Mouse (Mus musculus) CH12.LX (cell line): Measurements from ENCODE around the gene Socs3. TPM values are rescaled to one million over a fixed set of nuclear protein-coding genes. Genes with fewer than 3 reads are reported as not detected.
A peak's percentile ranks its signal among the peaks of the same experiment; 100 is the strongest.

Experiments
- DNase-seq: peaks from one replicate; pipeline ENCODE4 v3.0.0-alpha.2; 2013; ENCODE audit errors: extremely low read depth
- H3K27ac ChIP-seq: 2 replicates; pipeline ENCODE4 v1.5.1; 2012; ENCODE audit warnings: low read depth, mild to moderate bottlenecking, control low read depth, moderate library complexity; ENCODE audit not compliant: insufficient read depth
- H3K27me3 ChIP-seq: replicated peaks from 2 replicates; pipeline ENCODE3; 2012; ENCODE audit warnings: inconsistent platforms
- H3K36me3 ChIP-seq, 2 experiments: replicated peaks in 1 of 2; 2 replicates each; pipeline versions ENCODE3 to v1.6.1; 2012; ENCODE audit warnings: inconsistent platforms in 1 of 2, low read length in 1 of 2, mild to moderate bottlenecking in 1 of 2, mixed read lengths in 1 of 2, moderate library complexity in 1 of 2; ENCODE audit not compliant: control insufficient read depth in 1 of 2, insufficient read depth in 1 of 2
- H3K4me1 ChIP-seq, 2 experiments: 2 replicates each; pipeline ENCODE4 v1.6.1; 2012; ENCODE audit warnings: inconsistent platforms in 1 of 2, moderate library complexity in 1 of 2; ENCODE audit not compliant: insufficient read depth in 2 of 2, control insufficient read depth in 1 of 2
- H3K4me2 ChIP-seq: 2 replicates; pipeline ENCODE4 v1.6.1; 2012; ENCODE audit warnings: low read depth, mild to moderate bottlenecking, control low read depth; ENCODE audit not compliant: poor library complexity, insufficient read depth, severe bottlenecking
- H3K4me3 ChIP-seq, 3 experiments: fragments of 150-350 bp in 1 of 3; sonication (generic) in 1 of 3; replicated peaks in 1 of 3; 2 replicates each; pipeline versions ENCODE3 to v1.5.1; 2011 to 2012; ENCODE audit warnings: low read depth in 2 of 3, low read length in 2 of 3, mild to moderate bottlenecking in 2 of 3, moderate library complexity in 2 of 3, control low read depth in 1 of 3, improper control_type of control experiment in 1 of 3, inconsistent platforms in 1 of 3, mixed read lengths in 1 of 3; ENCODE audit not compliant: poor library complexity in 1 of 3
- H3K79me2 ChIP-seq: replicated peaks from 2 replicates; pipeline ENCODE4 v1.6.1; 2012; ENCODE audit warnings: mild to moderate bottlenecking, moderate library complexity; ENCODE audit not compliant: control insufficient read depth, poor library complexity, insufficient read depth, severe bottlenecking; ENCODE audit errors: extremely low read depth
- H3K9ac ChIP-seq: 2 replicates; pipeline ENCODE4 v1.6.1; 2012; ENCODE audit warnings: low read depth, mild to moderate bottlenecking, control low read depth, moderate library complexity; ENCODE audit not compliant: insufficient read depth
- H3K9me3 ChIP-seq: replicated peaks from 2 replicates; pipeline ENCODE3; 2012; ENCODE audit warnings: low read length, inconsistent platforms, mixed read lengths
- BHLHE40 ChIP-seq: IDR thresholded peaks from 2 replicates; pipeline ENCODE4 v1.6.1; 2011; ENCODE audit warnings: mild to moderate bottlenecking, low read depth, low read length, improper control_type of control experiment
- CHD2 ChIP-seq: IDR thresholded peaks from 2 replicates; pipeline ENCODE4 v1.6.1; 2011; ENCODE audit warnings: low read length, improper control_type of control experiment
- CTCF ChIP-seq, 2 experiments: IDR thresholded peaks in 1 of 2; conservative IDR thresholded peaks in 1 of 2; 2 replicates each; pipeline ENCODE4 v1.5.1; 2011 to 2012; ENCODE audit warnings: low read depth in 2 of 2, low read length in 2 of 2, improper control_type of control experiment in 1 of 2, inconsistent platforms in 1 of 2, mild to moderate bottlenecking in 1 of 2, moderate library complexity in 1 of 2
- ELF1 ChIP-seq: IDR thresholded peaks from 2 replicates; pipeline ENCODE4 v1.6.1; 2014; ENCODE audit warnings: low read depth, mild to moderate bottlenecking, inconsistent platforms, low read length, improper control_type of control experiment
- EP300 ChIP-seq: IDR thresholded peaks from 2 replicates; pipeline ENCODE4 v1.6.1; 2011; ENCODE audit warnings: low read length, improper control_type of control experiment
- ETS1 ChIP-seq: conservative IDR thresholded peaks from 2 replicates; pipeline ENCODE4 v1.6.1; 2012; ENCODE audit warnings: low read depth, mild to moderate bottlenecking, inconsistent platforms, low read length, improper control_type of control experiment, moderate library complexity
- HCFC1 ChIP-seq: IDR thresholded peaks from 2 replicates; pipeline ENCODE4 v1.6.1; 2012; ENCODE audit warnings: low read depth, mild to moderate bottlenecking, inconsistent platforms, low read length, improper control_type of control experiment
- IRF4 ChIP-seq: IDR thresholded peaks from 2 replicates; pipeline ENCODE4 v1.6.1; 2014; ENCODE audit warnings: low read depth, mild to moderate bottlenecking, inconsistent platforms, low read length, improper control_type of control experiment
- JUND ChIP-seq: conservative IDR thresholded peaks from 2 replicates; pipeline ENCODE4 v1.6.1; 2011; ENCODE audit warnings: low read depth, low read length, improper control_type of control experiment
- KAT2A ChIP-seq: IDR thresholded peaks from 2 replicates; pipeline ENCODE4 v1.6.1; 2012; ENCODE audit warnings: low read length, improper control_type of control experiment, inconsistent platforms; ENCODE audit not compliant: insufficient replicate concordance
- MAX ChIP-seq: IDR thresholded peaks from 2 replicates; pipeline ENCODE4 v1.6.1; 2011; ENCODE audit warnings: low read length, improper control_type of control experiment
- MEF2A ChIP-seq: IDR thresholded peaks from 2 replicates; pipeline ENCODE4 v1.6.1; 2014; ENCODE audit warnings: low read depth, mild to moderate bottlenecking, inconsistent platforms, low read length, improper control_type of control experiment, borderline replicate concordance
- MXI1 ChIP-seq: IDR thresholded peaks from 2 replicates; pipeline ENCODE4 v1.6.1; 2011; ENCODE audit warnings: mild to moderate bottlenecking, low read depth, low read length, improper control_type of control experiment
- MYC ChIP-seq: IDR thresholded peaks from 2 replicates; pipeline ENCODE4 v1.6.1; 2011; ENCODE audit warnings: low read depth, mild to moderate bottlenecking, improper control_type of control experiment, low read length
- NELFE ChIP-seq: IDR thresholded peaks from 2 replicates; pipeline ENCODE4 v1.6.1; 2011; ENCODE audit warnings: low read depth, low read length, improper control_type of control experiment
- RAD21 ChIP-seq: IDR thresholded peaks from 2 replicates; pipeline ENCODE4 v1.6.1; 2011; ENCODE audit warnings: low read depth, mild to moderate bottlenecking, low read length, improper control_type of control experiment, moderate library complexity
- RCOR1 ChIP-seq: conservative IDR thresholded peaks from 2 replicates; pipeline ENCODE4 v1.6.1; 2012; ENCODE audit warnings: low read depth, mild to moderate bottlenecking, inconsistent platforms, low read length, improper control_type of control experiment
- SIN3A ChIP-seq: IDR thresholded peaks from 2 replicates; pipeline ENCODE4 v1.6.1; 2012; ENCODE audit warnings: low read length, improper control_type of control experiment, inconsistent platforms
- SMC3 ChIP-seq: IDR thresholded peaks from 2 replicates; pipeline ENCODE4 v1.6.1; 2011; ENCODE audit warnings: low read depth, low read length, improper control_type of control experiment
- TCF12 ChIP-seq: IDR thresholded peaks from 2 replicates; pipeline ENCODE4 v1.6.1; 2014; ENCODE audit warnings: low read depth, mild to moderate bottlenecking, inconsistent platforms, low read length, improper control_type of control experiment
- UBTF ChIP-seq: IDR thresholded peaks from 2 replicates; pipeline ENCODE4 v1.6.1; 2012; ENCODE audit warnings: low read depth, mild to moderate bottlenecking, inconsistent platforms, low read length, improper control_type of control experiment, moderate library complexity
- ZKSCAN1 ChIP-seq: IDR thresholded peaks from 2 replicates; pipeline ENCODE4 v1.6.1; 2012; ENCODE audit warnings: low read depth, inconsistent platforms, low read length, improper control_type of control experiment, borderline replicate concordance
- ZMIZ1 ChIP-seq: IDR thresholded peaks from 2 replicates; pipeline ENCODE4 v1.6.1; 2012; ENCODE audit warnings: low read depth, mild to moderate bottlenecking, inconsistent platforms, low read length, improper control_type of control experiment
- dilution Hi-C: fragments of 300-500 bp; cut with MboI; formaldehyde crosslinking; loops from 2 replicates; pipeline ENCODE4 v1.14.3; 2020; ENCODE audit warnings: low sequenced_read_pairs; ENCODE audit not compliant: extremely low pct_unique_long_range_greater_than_20kb, extremely low pct_ligation_motif_present
- in situ Hi-C: fragments of 300-500 bp; cut with MboI; formaldehyde crosslinking; loops from 3 replicates; pipeline ENCODE4 v1.14.3; 2019; ENCODE audit warnings: low sequenced_read_pairs, low pct_ligation_motif_present, low pct_unique_long_range_greater_than_20kb, mixed read lengths
- polyA plus RNA-seq: library from polyadenylated mRNA; unstranded; fragments of >175 nt; gene quantifications from 2 replicates; pipeline ENCODE4 v1.2.1, GENCODE M21; 2012; ENCODE audit warnings: low read depth; ENCODE audit not compliant: insufficient read length
- total RNA-seq, 2 experiments: library from RNA; depleted of rRNA; stranded (reverse); fragments of 300-350 nt in 1 of 2; fragments of >200 nt in 1 of 2; gene quantifications; 2 replicates each; pipeline ENCODE4 v1.2.3; 2012 to 2014

Socs3 gene
- total and polyA plus RNA-seq, 3 experiments: 0.83 to 4.7 (median 1.2) TPM

GRCm38 (mm10) chr11:117989926-117990325, 20.1 kb upstream of the Socs3 start:
- Histone ChIP-seq H3K4me2 (peak overlapping the region; percentile 72), H3K27ac (peak overlapping the region; percentile 41), H3K4me3 (peak overlapping the region in 1 of 3 experiments; percentile 8), H3K9ac (peak overlapping the region; percentile 55), H3K27me3 (peaks cover 6% of the 10 kb centered on the region), H3K79me2 (peaks cover 81% of the 10 kb centered on the region), H3K4me1 (peaks cover 55 to 82% of the 10 kb centered on the region in 2 experiments), H3K9me3 (no peaks in the 10 kb centered on the region), H3K36me3 (peaks cover 0 to 27% of the 10 kb centered on the region in 2 experiments)
- in situ Hi-C loops: no loop called here
- dilution Hi-C loops: no loop called here
- peak; percentile 73 for DNase-seq
- TF ChIP-seq RAD21 (peak; percentile 42), MAX (peak; percentile 62; the same call in 1 of the 2 replicates), SMC3 (peak; percentile 65), MEF2A (peak; percentile 29; the same call in 1 of the 2 replicates), MXI1 (peak; percentile 61; the same call in 1 of the 2 replicates), BHLHE40 (no peak), SIN3A (peak; percentile 56), CTCF (conservative IDR thresholded peaks at IDR 0.05 in 1 of 2, IDR thresholded peaks at IDR 0.05 in 1 of 2; ENCODE audit: low read depth in 2 of 2, low read length in 2 of 2) (peak in 1 of 2 experiments; percentile 69; a peak in 2 of 4 replicates), MYC (peak; percentile 90), EP300 (peak; percentile 37; the same call in 1 of the 2 replicates), ZMIZ1 (no peak)

- Histone ChIP-seq H3K9ac (peak overlapping the region; percentile 55), H3K36me3 (peaks cover 0 to 21% of the 10 kb centered on the region in 2 experiments), H3K4me2 (peak overlapping the region; percentile 72), H3K4me1 (peaks cover 51 to 75% of the 10 kb centered on the region in 2 experiments), H3K4me3 (peak overlapping the region in 1 of 3 experiments; percentile 8), H3K27me3 (peaks cover 7% of the 10 kb centered on the region), H3K9me3 (no peaks in the 10 kb centered on the region), H3K79me2 (peaks cover 75% of the 10 kb centered on the region), H3K27ac (peak overlapping the region; percentile 41)
- dilution Hi-C loops (no loop called here), in situ Hi-C loops (no loop called here)
- no peak for TF ChIP-seq RCOR1
- 0 out of 2 replicates have a peak, but pooled peaks have one; percentile 6 for TF ChIP-seq UBTF
- DNase-seq: no peak
These were observed 19.4 kb upstream of the Socs3 start for GRCm38 (mm10) chr11:117989241-117989640.

- Histone ChIP-seq H3K79me2 (peaks cover 62% of the 10 kb centered on the region), H3K27me3 (peaks cover 18% of the 10 kb centered on the region), H3K4me3 (peak overlapping the region; percentile 83 to 97 (median 88)), H3K36me3 (peaks cover 0 to 11% of the 10 kb centered on the region in 2 experiments), H3K9me3 (no peaks in the 10 kb centered on the region), H3K27ac (peak overlapping the region; percentile 61), H3K4me2 (peak overlapping the region; percentile 87), H3K9ac (peak overlapping the region; percentile 86), H3K4me1 (peaks cover 41 to 63% of the 10 kb centered on the region in 2 experiments)
- dilution Hi-C loops: no loop called here
- in situ Hi-C loops: no loop called here
- peak; percentile 71 for DNase-seq
- TF ChIP-seq IRF4 (no peak; the same call in 1 of the 2 replicates), ETS1 (peak; percentile 20; the same call in 1 of the 2 replicates), HCFC1 (peak; percentile 47), MXI1 (peak; percentile 75; the same call in 1 of the 2 replicates), TCF12 (peak; percentile 61; the same call in 1 of the 2 replicates), MEF2A (0 out of 2 replicates have a peak, but pooled peaks have one; percentile 12), SMC3 (no peak), KAT2A (0 out of 2 replicates have a peak, but pooled peaks have one; percentile 19), CTCF (conservative IDR thresholded peaks at IDR 0.05 in 1 of 2, IDR thresholded peaks at IDR 0.05 in 1 of 2; ENCODE audit: low read depth in 2 of 2, low read length in 2 of 2) (no peak), ZMIZ1 (peak; percentile 63; the same call in 1 of the 2 replicates), EP300 (no peak), ZKSCAN1 (no peak), UBTF (no peak), BHLHE40 (peak; percentile 75), NELFE (peak; percentile 70), CHD2 (no peak), JUND (no peak), ELF1 (no peak)
These were observed 18.1 kb upstream of the Socs3 start for GRCm38 (mm10) chr11:117987968-117988367.
